Mouse (Mus musculus): ENCODE measurements around the gene Stk32c. TPM values are rescaled to one million over a fixed set of nuclear protein-coding genes. Genes with fewer than 3 reads are reported as not detected.

The Stk32c gene
- total RNA-seq, 2 experiments from 2014 or later: 92.1 to 104 TPM

DNA sequence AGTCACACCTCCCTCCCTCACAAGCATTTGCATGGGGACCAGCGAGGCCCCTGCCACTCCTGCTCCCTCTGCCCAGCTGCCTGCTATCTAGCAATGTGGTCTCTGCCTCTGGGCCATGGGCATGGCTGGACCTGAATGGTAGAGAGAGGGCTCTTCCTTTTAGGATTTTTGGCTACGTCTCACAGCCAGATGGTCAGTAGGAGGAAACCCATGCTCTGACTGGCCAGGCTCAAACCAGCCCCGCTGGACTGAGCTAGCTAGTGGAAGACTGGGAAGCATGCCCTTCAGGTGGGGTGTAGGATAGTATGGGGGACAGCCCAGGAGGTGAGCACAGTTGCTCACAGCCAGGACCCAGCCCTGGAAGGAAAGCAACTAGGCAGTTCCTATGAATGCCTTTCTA is 111.3 kb downstream of the Stk32c start:
- DNase-seq (ENCODE audit: extremely low spot score in 1 of 2, low spot score in 1 of 2): no peak

DNA sequence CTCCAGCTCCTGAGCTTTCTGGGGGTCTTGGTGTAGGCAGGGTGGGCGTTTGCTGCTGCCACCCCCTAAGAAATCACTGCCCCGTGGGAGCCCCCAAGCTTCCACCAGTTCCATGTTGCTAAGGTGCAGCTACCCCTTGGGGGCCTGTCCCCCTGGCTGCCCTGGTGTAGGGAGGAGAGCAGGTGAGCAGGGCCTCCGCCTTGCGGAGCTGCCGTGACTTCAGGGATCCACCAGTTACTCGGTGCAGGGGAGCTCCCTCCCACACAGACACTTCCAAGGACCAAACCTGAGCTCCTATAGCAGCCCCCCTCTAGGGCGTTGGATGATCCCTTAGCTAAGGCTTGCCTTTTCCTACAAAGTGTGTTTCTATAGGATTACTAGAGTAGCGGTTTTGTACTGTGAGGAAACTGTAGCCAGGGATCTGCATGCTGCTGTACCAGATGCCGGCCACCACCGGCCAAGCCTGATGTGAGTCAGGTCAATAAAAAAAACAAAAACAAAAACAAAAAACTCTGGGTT is 111.8 kb downstream of the Stk32c start:
- no peak for DNase-seq (ENCODE audit: extremely low spot score in 1 of 2, low spot score in 1 of 2)

DNA sequence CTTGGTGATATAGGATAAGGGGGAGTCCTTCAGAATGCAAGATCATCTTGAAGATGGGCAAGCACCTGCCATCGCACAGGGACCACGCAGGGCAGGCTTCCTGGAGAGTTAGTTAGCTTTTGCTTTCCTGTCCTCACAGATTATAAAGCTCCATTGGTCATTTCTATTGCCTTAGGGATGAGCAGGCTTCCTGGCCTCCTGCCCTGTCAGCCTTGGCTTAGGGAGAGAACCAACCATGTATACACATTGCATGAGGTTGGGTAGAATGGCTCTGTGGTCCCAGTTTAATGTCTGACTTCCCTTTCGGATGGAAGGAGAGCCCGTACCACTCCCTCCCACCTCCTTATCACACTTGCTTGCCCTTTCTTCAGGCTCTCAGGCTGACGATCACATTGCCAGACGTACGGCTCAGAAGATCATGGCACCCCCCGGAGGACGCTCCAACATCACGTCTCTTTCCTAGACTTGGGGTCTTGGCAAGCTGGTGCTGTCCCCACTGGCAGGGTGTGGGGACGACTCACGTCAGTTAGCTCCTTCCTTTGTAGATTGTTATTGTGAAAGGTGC is 112.5 kb downstream of the Stk32c start:
- no peak for DNase-seq (ENCODE audit: extremely low spot score in 1 of 2, low spot score in 1 of 2)

DNA sequence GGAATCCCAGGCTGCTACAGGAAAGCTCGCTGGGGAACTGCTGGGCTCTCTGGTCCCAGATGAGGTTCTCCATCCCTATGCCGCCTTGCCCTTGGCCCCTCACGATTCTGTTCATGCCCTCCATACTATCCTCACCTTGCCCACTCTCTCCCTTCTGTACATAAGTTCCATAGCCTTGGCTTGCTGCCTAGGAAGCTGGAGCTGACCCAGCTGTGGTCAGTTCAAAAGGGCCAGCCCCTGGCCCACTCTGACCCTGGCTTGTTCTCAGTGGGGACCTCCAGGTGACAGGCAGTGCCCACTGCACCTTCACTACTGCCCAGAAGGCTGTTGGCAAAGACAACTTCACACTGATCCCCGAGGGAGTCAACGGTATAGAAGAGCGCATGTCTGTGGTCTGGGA is 116.7 kb downstream of the Stk32c start:
- DNase-seq (ENCODE audit: extremely low spot score in 1 of 2, low spot score in 1 of 2): no peak

DNA sequence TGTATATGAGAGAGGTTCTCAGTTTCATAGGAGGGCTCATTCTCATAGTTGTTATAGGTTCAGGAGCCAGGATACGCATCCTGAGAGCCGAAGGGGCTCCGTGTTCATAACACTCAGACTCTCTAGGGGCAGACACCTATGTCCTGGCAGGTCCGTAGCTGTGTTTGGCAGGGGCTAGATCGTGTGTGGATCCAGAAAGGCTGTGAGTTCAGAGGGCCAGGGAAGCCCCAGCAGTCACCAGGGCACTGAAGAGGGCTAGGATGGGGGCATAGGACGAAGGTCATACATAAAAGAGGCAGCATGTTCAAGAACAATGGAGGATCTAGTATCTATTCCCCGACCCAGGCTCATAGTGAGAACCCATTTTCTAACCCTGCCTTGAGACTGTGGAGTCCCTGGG is 117.8 kb downstream of the Stk32c start:
- no peak for DNase-seq (ENCODE audit: extremely low spot score in 1 of 2, low spot score in 1 of 2)

DNA sequence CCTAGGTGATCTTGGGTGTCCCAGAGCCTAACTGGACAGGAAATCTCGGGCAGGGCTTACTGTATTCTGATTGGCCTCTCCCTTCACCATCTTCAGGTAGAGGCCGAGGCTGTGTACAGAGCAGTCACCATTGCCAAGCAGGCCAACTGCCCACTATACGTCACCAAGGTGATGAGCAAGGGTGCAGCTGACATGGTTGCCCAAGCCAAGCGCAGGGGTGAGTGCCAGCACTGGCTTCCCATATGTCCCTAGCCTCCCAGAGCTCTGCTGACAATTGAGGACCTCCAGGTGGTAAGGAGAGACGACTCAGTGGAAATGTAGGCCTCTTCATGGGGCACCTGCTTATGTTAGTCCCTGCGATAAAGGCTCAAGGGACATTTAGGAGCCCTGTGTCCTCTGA is 118.3 kb downstream of the Stk32c start:
- DNase-seq (ENCODE audit: extremely low spot score in 1 of 2, low spot score in 1 of 2): no peak

DNA sequence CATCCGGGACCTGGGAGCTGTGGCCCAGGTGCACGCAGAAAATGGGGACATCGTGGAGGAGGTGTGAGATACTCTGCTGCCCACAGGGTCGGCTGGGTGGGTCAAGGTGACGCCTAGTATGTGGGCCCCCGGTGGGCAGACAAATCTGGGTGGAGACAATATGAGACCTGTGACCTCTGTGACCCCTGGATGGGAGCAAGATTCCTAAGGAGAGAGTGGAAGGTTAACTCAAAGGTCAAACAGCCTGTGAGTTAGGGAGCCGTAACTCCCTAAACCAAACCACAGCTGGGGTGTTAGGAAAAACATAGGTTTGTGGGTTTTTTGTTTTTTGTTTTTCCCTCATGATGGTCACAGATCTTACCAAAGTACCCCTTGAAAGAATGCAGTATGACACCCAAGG is 119.3 kb downstream of the Stk32c start:
- DNase-seq (ENCODE audit: extremely low spot score in 1 of 2, low spot score in 1 of 2): no peak

DNA sequence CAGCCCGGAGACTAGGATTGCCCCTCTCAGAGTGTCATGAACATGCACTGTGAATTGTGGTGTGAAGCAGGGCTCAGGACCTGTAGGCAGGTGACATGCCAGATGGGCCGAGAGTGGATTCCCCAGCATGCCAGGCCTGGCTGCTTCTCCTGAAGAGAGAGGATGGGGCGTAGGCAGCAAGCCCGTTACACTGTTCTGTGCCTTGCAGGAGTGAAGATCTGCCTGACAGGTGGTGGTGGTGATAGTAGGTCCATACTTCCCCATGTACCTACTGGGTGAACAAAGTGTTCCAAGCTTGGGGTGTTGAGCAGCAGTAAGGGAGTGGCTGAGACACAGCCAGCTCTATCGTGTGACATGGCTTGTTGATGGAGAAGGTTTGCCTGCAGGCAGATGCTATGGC is 120.0 kb downstream of the Stk32c start:
- no peak for DNase-seq (ENCODE audit: extremely low spot score in 1 of 2, low spot score in 1 of 2)

DNA sequence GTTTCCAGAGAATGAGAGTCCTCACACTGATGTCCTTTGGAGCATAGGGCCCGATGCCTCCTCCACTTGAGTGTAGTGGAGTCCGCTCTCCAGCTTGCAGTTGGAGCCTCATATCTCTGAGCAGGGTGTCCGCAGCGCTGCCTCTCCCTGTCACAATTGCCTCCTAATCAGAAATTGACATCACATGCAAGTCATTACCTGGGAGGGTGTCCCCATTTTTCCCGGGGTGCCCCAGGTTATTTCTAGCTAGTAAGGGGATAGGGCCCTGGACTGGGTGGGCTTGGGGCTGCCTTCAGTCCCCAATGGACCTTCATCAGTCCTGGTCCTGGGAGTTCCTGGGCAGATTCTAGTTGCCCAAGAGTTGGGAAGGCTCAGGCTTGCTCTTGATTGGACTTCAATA is 120.4 kb downstream of the Stk32c start:
- DNase-seq (ENCODE audit: extremely low spot score in 1 of 2, low spot score in 1 of 2): no peak

DNA sequence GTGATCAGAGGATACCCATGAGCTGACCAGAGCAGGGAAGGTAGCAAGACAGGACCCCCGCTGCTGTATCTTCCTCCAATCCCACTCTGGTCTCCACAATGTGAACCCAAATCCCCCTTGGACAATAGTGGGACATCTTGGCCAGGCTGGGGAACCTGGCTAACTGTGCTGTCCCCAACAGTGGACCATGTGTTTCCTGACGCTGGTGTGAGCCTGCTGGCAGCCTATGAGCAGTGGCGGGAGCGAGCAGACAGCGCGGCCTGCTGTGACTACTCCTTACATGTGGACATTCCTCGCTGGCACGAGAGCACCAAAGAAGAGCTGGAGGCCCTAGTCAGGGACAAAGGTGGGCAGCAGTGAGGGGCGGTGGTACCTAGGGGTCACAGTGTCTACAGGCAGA is 121.4 kb downstream of the Stk32c start:
- no peak for DNase-seq (ENCODE audit: extremely low spot score in 1 of 2, low spot score in 1 of 2)

DNA sequence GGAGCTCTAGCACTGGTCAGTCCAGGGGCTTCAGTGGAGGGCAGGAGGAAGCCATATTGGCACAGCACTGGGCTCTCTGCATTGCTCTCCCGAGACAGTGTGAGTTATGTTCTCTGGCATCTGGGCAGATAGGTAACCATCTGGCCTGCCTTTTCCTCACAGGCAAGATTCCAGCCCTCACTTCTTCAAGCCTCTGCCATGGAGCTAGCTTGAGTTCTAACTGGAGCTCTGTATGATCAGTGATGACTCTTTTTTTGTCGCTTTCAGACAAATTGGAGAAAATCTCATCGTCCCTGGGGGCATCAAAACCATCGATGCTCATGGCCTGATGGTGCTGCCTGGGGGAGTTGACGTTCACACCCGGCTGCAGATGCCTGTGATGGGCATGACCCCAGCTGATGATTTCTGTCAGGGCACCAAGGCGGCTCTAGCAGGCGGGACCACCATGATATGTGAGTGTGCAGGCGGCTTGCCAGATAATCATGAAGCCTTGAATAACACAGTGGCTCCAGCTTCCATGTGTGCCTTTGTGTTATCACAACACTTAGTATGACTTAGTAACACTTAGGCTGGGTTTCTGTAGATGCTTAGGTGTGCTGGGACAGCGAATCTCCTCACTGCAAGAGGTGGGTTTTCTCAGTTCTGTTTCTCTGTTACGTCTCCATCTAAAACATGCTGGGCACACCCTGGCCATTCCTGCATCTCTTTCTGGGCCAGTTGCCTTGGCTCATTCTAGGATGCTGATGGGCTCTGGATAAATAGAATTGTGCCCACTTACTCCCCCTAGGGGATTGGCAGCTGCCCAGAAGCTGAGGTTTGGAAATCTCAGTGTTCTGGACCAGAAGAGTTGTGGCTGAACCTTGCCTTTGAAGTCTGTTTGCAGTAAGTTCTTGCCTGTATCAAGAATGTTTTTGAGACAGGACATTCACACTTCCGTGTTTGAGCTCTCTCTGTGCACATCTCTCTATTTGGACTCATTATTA is 122.9 kb downstream of the Stk32c start:
- peak in 1 of 2 experiments; percentile 65 for DNase-seq (ENCODE audit: extremely low spot score in 1 of 2, low spot score in 1 of 2)

DNA sequence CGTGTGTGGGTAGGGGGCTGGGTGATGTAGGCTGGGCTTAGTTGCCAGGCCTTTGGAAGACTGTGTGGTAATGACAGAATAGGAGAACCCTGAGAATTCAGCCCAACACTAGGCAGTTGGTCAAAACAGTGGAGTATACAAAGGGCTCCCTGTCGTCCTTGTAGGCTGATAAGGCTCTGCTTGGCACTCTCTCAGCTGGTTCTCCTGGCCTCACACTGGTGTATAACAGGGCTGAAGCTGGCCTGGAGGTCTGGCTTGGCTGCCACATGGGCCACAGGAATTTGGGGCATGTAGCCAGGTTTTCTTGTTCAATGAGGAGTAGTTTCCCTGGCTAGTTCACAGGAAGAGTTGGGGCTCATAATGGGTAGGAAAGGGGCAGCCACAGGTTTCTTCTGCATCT is 125.3 kb downstream of the Stk32c start:
- DNase-seq (ENCODE audit: extremely low spot score in 1 of 2, low spot score in 1 of 2): no peak

DNA sequence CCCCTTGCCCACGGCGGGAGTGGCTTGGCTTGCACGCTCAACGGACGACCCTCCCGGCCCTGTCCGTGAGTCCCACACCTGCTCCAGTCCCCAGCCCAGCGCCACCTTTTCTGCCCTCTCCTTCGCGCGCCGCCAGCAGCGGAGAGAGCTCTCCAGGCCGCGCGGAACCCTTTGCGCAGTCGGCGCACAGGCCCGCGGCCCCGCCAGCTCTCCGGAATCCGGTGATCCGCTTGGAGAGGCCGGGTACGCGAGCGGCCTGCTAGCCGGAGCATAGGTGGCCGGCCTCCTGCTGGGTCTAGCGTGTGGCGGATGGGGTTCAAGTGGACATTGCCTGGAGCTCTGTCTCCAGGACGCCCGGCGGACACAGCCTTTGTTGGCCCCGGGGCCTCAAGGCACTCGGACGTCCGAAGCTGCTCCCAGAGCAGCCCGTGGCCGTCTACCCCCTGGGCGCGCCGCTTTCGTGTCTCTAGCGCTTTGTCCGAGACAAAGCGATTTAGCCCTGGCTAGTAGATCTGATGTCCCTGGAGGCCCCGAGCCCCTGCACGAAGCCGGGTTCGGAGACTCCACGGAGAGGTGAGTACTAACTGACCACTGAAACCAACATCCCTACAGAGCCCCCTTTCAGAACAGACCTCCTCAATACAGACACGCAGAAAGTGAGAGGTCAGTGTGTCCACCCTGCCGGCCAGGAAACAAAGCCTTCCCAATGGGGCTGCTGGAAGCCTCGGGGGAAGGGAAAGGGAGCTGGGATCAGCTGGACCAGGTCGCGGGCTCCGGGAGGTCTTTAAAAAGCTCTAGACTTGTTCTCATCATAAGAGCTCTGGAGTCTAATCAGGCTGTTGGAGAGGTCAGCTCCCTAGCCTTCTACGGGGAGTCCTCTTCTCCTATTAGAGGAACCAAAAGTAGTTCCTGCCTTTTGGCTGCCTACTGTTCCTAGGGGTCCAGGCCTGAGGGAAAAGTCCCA is 126.6 kb downstream of the Stk32c start:
- DNase-seq (ENCODE audit: extremely low spot score in 1 of 2, low spot score in 1 of 2): no peak

DNA sequence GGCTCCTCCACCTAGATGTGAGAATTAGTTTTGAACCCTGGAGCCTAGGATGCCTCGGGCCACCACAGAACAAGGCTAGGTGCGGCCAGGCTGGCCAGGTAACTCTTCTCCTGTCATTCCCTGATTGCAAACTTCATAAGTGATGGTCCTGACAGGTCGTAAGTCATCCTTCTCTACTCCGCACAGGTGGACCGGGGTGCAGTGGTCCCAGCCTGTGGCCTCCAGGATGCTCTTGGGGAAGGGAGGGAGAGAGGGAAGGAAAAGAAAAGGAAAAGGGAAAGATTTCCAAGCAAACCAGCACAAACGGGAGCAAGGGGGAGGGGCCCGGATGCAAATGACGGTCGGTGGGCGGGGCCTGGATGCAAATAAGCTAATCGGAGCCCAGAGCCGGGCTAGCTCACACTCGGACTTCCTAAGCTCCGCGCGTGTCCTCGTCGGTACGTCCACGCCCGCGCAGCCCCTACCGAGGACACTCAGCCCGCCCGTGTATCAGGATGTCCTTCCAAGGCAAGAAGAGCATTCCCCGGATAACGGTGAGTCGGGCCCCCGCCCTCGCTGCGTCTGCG is 127.4 kb downstream of the Stk32c start, which contains the start of gene Dpysl4:
Dpysl4 (plus strand) TSS at position 373 of the 566 bp plus-strand sequence.
- peak; percentile 80 to 85 for DNase-seq (ENCODE audit: extremely low spot score in 1 of 2, low spot score in 1 of 2)

DNA sequence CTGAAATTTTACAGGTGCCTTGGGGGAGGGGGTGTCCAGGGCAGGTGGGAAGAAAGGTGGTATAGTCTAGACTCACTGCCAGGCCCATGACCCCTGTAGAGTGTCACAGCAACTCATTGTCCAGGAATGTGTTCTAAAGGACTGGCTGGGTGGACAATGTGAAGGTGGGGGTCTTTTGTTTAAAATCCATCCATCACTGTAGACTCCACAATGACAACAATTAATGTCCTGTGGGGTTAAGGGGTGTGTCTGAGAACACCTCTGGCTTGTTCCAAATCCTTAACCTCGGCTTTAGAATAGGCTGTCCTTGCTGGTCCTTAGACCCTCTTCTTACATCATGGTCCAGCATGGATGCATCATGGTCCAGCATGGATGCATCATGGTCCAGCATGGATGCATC is 128.8 kb downstream of the Stk32c start:
- no peak for DNase-seq (ENCODE audit: extremely low spot score in 1 of 2, low spot score in 1 of 2)

DNA sequence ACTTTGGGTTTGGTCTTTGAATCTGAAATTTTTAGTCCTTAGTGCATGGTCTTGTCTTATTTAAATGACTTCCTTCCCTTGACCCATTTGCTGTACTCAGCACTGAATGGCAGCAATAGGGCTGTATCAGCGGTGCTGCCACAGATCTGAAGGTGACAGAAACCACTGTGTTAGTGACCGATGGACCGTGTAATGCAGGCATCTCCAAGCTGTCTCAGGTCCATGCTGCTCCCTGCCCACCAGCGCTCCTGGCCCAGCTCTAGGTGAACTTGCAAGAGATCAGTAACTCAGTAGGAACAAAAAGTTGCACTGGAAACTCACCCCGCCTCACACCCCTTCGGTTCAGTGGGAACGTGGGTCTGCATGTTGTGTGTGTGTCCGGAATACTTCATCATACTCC is 130.8 kb downstream of the Stk32c start:
- DNase-seq (ENCODE audit: extremely low spot score in 1 of 2, low spot score in 1 of 2): no peak

DNA sequence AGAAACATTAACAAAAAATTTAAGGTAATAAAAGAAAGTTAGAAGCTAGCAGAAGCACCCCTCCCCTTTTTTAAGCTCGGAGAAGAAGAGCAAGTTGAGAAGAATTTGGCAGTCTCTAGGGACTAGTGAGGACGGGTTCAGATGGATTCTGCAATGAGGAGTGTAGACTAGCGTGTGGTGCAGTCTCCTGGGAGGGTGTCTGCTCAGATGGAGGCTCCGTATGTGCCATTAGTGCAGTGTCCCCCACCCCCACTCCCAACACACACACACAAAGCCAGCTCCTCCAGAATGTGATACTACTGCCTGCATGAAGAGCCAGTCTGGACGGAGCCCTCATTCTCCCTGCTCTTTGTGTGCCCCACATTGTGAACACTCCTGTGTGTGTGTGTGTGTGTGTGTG is 131.9 kb downstream of the Stk32c start:
- no peak for DNase-seq (ENCODE audit: extremely low spot score in 1 of 2, low spot score in 1 of 2)

DNA sequence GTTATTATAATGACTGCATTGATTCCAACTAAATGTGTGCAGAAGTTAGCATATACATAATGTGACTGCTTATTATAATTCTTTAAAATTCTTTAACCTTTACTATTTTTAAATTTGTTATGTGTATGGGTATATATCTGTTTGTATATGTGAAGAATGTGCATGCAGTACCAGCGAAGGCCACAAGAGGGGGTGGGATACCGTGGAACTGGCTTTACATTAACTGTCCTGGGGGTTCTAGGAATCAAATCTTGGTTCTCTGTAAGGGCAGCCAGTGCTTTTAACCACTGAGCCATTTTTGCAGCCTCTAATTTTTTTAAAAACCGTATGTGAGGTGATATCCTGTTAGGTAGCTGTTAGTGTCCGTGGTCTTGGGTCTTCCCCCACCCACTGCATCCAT is 132.4 kb downstream of the Stk32c start:
- DNase-seq (ENCODE audit: extremely low spot score in 1 of 2, low spot score in 1 of 2): peak in 1 of 2 experiments; percentile 55

DNA sequence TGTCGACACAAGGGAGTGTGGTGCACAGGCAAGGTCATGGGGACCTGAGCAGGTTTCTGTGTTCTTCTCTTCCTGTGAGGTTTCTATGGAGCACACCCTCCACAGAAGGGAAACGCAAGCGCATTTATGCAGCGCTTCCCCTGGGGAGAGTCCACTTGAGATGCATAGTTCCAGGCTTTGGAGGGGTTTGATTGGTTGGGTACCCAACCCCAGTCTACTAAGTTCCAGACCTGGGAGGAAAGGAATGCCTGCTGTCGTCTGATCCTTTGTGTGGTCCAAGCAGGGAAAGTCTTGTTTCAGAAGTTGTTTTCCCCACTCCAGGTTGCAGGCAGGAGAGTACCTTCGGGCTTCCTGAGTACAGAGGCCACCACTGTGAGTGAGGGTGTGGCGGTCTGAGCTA is 134.0 kb downstream of the Stk32c start:
- DNase-seq (ENCODE audit: extremely low spot score in 1 of 2, low spot score in 1 of 2): no peak

DNA sequence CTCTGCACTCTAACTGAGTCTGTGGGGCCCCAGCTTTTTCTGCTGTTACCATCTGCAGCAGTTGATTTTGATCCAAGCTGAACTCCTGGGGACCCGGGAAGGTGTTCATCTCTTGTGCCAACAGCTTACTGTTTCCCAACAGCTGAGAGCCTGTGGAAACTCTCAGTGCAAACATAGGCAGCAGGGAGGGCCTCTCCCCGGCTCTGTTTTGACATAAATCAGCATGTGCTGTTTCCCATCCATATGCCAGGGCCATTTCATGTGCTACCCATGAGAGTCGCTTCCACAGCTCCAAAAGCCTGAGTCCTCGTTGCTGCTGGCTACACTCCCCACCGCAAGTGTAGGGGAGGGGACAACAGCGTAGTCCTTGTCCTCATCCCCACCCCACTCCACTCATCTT is 134.9 kb downstream of the Stk32c start:
- no peak for DNase-seq (ENCODE audit: extremely low spot score in 1 of 2, low spot score in 1 of 2)
